32 mouse cellular contexts compared by ENCODE assay signal in the genomic region with DNA sequence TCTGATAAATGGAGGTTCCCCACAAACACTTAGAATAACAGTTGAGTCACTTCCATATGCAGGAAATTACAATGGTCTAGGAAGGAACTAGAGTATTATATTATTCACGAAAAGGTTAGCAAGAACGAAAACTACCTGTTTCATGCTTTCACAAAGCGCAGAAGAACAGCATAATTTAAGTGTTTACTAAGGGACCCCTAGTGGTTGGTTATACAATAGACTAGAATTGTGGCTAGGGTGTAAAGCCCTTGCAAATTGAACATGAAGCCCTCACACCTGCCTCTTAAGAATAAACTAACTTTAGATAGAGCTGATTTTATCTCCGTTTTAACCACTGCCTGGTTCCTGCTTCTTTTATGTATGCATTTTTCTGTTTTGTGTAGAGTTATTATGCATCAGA. TPM values are rescaled to one million over a fixed set of nuclear protein-coding genes. Genes with fewer than 3 reads are reported as not detected.
DNase-seq lines count a peak whose midpoint lies in the region; TF ChIP-seq lines count a peak whose summit lies in the region.
"Had no signal": no experiment of that assay in that cellular context is flagged by ENCODE, and none has a peak within 500 bp of the region (broad histone marks: within the 10 kb centered on the region; RNA-seq: fewer than 3 reads in every experiment).

No protein-coding gene starts in this region.

- H3K4me1 ChIP-seq in CH12.LX (ENCODE audit: control insufficient read depth in 1 of 2, insufficient read depth in 2 of 2), result no peaks in the 10 kb centered on the region
- H3K4me1 ChIP-seq: embryonic facial prominence, embryonic 10.5 days; hindbrain, embryonic 15.5 days; intestine, embryonic 15.5 days; kidney, embryonic 15.5 days; limb, embryonic 13.5 days; liver, embryonic 12.5 days; neural tube, embryonic 13.5 days had no signal

- no peak for TF ChIP-seq EP300 in CH12.LX (IDR thresholded peaks at IDR 0.05; ENCODE audit: low read length)

- H3K27me3 ChIP-seq in CH12.LX (replicated peaks), result no peaks in the 10 kb centered on the region
- H3K27me3 ChIP-seq: hindbrain, embryonic 15.5 days; intestine, embryonic 15.5 days; kidney, embryonic 15.5 days; limb, embryonic 13.5 days; liver, embryonic 12.5 days; neural tube, embryonic 13.5 days had no signal

- no peak overlapping the region for H3K4me2 ChIP-seq in CH12.LX (ENCODE audit: insufficient read depth, low read depth, poor library complexity, severe bottlenecking)
- H3K4me2 ChIP-seq: hindbrain, embryonic 15.5 days; intestine, embryonic 15.5 days; kidney, embryonic 15.5 days; limb, embryonic 13.5 days; liver, embryonic 12.5 days; neural tube, embryonic 13.5 days had no signal

- intact Hi-C loops in gastrocnemius, postnatal 14 days (cut with DNase I; ENCODE audit: low total_unique reads), result no loop called here

- H3K4me3 ChIP-seq in layer of hippocampus, adult 2 months, result no peak overlapping the region
- H3K4me3 ChIP-seq in CH12.LX (replicated peaks in 1 of 3; ENCODE audit: low read depth in 2 of 3, low read length in 2 of 3, poor library complexity in 1 of 3), result no peak overlapping the region
- H3K4me3 ChIP-seq: embryonic facial prominence, embryonic 10.5 days; hindbrain, embryonic 15.5 days; intestine, embryonic 15.5 days; kidney, embryonic 15.5 days; limb, embryonic 13.5 days; liver, embryonic 12.5 days; myocyte; neural tube, embryonic 13.5 days had no signal

- H3K9me3 ChIP-seq in CH12.LX (replicated peaks; ENCODE audit: low read length), result peaks cover 5% of the 10 kb centered on the region
- H3K9me3 ChIP-seq: hindbrain, embryonic 15.5 days; intestine, embryonic 15.5 days had no signal

- in situ Hi-C loops in CH12.LX (cut with MboI; ENCODE audit: low pct_ligation_motif_present, low pct_unique_long_range_greater_than_20kb, low sequenced_read_pairs), result no loop called here

- H3K27ac ChIP-seq in layer of hippocampus, adult 2 months, result no peak overlapping the region
- H3K27ac ChIP-seq in CH12.LX (ENCODE audit: insufficient read depth, low read depth), result no peak overlapping the region
- H3K27ac ChIP-seq: embryonic facial prominence, embryonic 10.5 days; hindbrain, embryonic 15.5 days; intestine, embryonic 15.5 days; kidney, embryonic 15.5 days; limb, embryonic 13.5 days; liver, embryonic 12.5 days; neural tube, embryonic 13.5 days had no signal

- TF ChIP-seq CTCF in layer of hippocampus, adult 2 months (conservative IDR thresholded peaks at IDR 0.05), result peak; percentile 67
- peak in 1 of 2 experiments; percentile 51; a peak in 2 of 4 replicates for TF ChIP-seq CTCF in CH12.LX (conservative IDR thresholded peaks at IDR 0.05 in 1 of 2, IDR thresholded peaks at IDR 0.05 in 1 of 2; ENCODE audit: low read depth in 2 of 2, low read length in 2 of 2)

- no peak for DNase-seq in layer of hippocampus, adult 2 months (ENCODE audit: low spot score in 2 of 2)
- DNase-seq in layer of hippocampus, postnatal 25 days (ENCODE audit: extremely low spot score in 1 of 2, low spot score in 1 of 2), result no peak
- DNase-seq in CH12.LX (ENCODE audit: extremely low read depth), result peak; percentile 8
- peak; percentile 9 for DNase-seq in ES-CJ7 (ENCODE audit: low read depth, low spot score)
- DNase-seq in brain, adult 2 months (ENCODE audit: low read depth, low spot score), result peak; percentile 2
- DNase-seq in gastrocnemius, postnatal 14 days, result no peak
- DNase-seq in B cell, adult 2 months, result no peak
- DNase-seq: adrenal gland, postnatal 25 days; cerebellum, adult 9-11 months; forebrain, postnatal 0 days; gastrocnemius, postnatal 25 days; layer of hippocampus, postnatal 36 days; lung, adult 18-20 months; lung, postnatal 4 days; midbrain, embryonic 14.5 days; retina, postnatal 1 day; thymus, postnatal 25 days had no signal

- no peak for TF ChIP-seq POLR2A in CH12.LX (IDR thresholded peaks at IDR 0.05; ENCODE audit: low read depth, low read length)

- no peaks in the 10 kb centered on the region for H3K36me3 ChIP-seq in CH12.LX (replicated peaks in 1 of 2; ENCODE audit: control insufficient read depth in 1 of 2, insufficient read depth in 1 of 2, low read length in 1 of 2)
- H3K36me3 ChIP-seq: embryonic facial prominence, embryonic 10.5 days; G1E; hindbrain, embryonic 15.5 days; intestine, embryonic 15.5 days; kidney, embryonic 15.5 days; limb, embryonic 13.5 days; liver, embryonic 12.5 days; neural tube, embryonic 13.5 days had no signal

- dilution Hi-C loops in CH12.LX (cut with MboI; ENCODE audit: extremely low pct_ligation_motif_present, extremely low pct_unique_long_range_greater_than_20kb, low sequenced_read_pairs), result no loop called here

- TF ChIP-seq RAD21 in CH12.LX (IDR thresholded peaks at IDR 0.05; ENCODE audit: low read depth, low read length), result peak; percentile 40

- H3K79me2 ChIP-seq in CH12.LX (replicated peaks; ENCODE audit: control insufficient read depth, extremely low read depth, insufficient read depth, poor library complexity, severe bottlenecking), result no peaks in the 10 kb centered on the region

- no peak overlapping the region for H3K9ac ChIP-seq in CH12.LX (ENCODE audit: insufficient read depth, low read depth)
- H3K9ac ChIP-seq: forebrain, postnatal 0 days; hindbrain, embryonic 15.5 days; intestine, embryonic 15.5 days; kidney, embryonic 15.5 days; limb, embryonic 13.5 days; liver, embryonic 12.5 days; neural tube, embryonic 13.5 days had no signal

TF ChIP-seq in CH12.LX, 34 proteins besides CTCF, POLR2A, EP300 and RAD21:
- TF ChIP-seq CHD1 (IDR thresholded peaks at IDR 0.05; ENCODE audit: low read depth, low read length) (no peak), SMC3 (IDR thresholded peaks at IDR 0.05; ENCODE audit: low read depth, low read length) (peak; percentile 20; the same call in 1 of the 2 replicates), NELFE (IDR thresholded peaks at IDR 0.05; ENCODE audit: low read depth, low read length) (no peak), MEF2A (IDR thresholded peaks at IDR 0.05; ENCODE audit: borderline replicate concordance, low read depth, low read length) (no peak)

RNA-seq across cellular contexts. Expression of a gene that starts 29.4 kb away (rescaled TPM):
- total RNA-seq in layer of hippocampus, adult 2 months (2021), result not detected
- not detected for total RNA-seq in layer of hippocampus, postnatal 25 days (2021)
- total RNA-seq in CH12.LX (2012; rRNA removed) (not detected in 2 replicates), CH12.LX (2014; rRNA removed) (not detected in 2 replicates)
- polyA plus RNA-seq in CH12.LX (2012; ENCODE audit: insufficient read length, low read depth), result not detected in 2 replicates
- total RNA-seq in gastrocnemius, postnatal 14 days (2021), result under 1 TPM in 1 of 2 experiments, not detected in 1; 0.21 TPM
- total RNA-seq: hematopoietic stem cell, adult 5-6 weeks; layer of hippocampus, adult 18-20 months; layer of hippocampus, postnatal 36 days; left cerebral cortex, postnatal 25 days; megakaryocyte-erythroid progenitor cell, adult 5-6 weeks had no signal
- polyA plus RNA-seq: cortical plate, adult 2 months; embryonic facial prominence, embryonic 10.5 days; G1E; heart, embryonic 14.5 days; hindbrain, embryonic 15.5 days; kidney, embryonic 15.5 days; limb, embryonic 13.5 days; midbrain, embryonic 14.5 days; myocyte; neural tube, embryonic 13.5 days had no signal

Comparison
In these comparisons a context has a peak if more than half of its experiments do, and no peak if none do; other contexts are left out.
1. DNase-seq: peak in CH12.LX (single experiment), ES-CJ7 (single experiment) and brain, adult 2 months (single experiment); none in layer of hippocampus, adult 2 months (0 of 2), layer of hippocampus, postnatal 25 days (0 of 2), gastrocnemius, postnatal 14 days (single experiment) and B cell, adult 2 months (0 of 2).